1 mouse cellular context compared by ENCODE assay signal in the genomic region with DNA sequence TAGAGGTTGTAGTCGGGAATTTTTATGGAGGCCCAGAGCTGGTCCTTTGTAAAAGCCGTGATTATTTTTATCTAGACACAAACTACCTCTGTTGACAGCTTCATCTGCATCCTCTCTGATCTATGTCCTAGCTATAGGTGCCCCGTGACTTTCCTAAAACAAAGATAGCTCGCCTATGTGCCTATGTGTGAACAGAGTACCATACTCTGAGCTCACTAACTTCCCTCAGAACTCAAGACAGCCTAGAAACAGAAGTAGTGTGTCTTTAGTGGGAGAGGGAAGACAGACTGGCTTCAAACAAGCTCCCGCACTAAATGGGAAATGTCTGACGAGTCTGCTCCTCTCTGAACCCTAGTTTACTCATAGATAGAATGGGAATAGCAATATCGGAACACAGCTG.
TF ChIP-seq lines count a peak whose summit lies in the region.

No protein-coding gene starts in this region.

TF ChIP-seq in myocyte, 11 proteins besides CTCF, POLR2A, EP300 and RAD21 (continued from another document):
- TF ChIP-seq MYOG (IDR thresholded peaks at IDR 0.05; ENCODE audit: control insufficient read depth in 1 of 3, insufficient read depth in 1 of 3, insufficient read length in 2 of 3, low read depth in 2 of 3) (no peak), SRF (IDR thresholded peaks at IDR 0.05; ENCODE audit: control insufficient read depth, insufficient read length, low read depth) (no peak)
